Mouse (Mus musculus) lung, embryonic 15.5 days (tissue): ENCODE measurements at regions not wholly inside any gene's neighbourhood (a gene's known extent, or its start where the extent isn't known, plus 50 kb on each side); places are given as distances from the start of the nearest gene placed in this dataset.
A peak's percentile ranks its signal among the peaks of the same experiment; 100 is the strongest.

ENCODE experiments used
- ATAC-seq: fragments of 200-750 bp; cut with Nextera tagmentation; 2 replicates; pipeline ENCODE4 v1.8.0; 2017; ENCODE audit warnings: moderate number of reproducible peaks, borderline replicate concordance; ENCODE audit not compliant: low FRiP score, low TSS enrichment; ENCODE audit errors: extremely low read depth
- H3K27ac ChIP-seq: fragments of 300-500 bp; sonication (generic); 2 replicates; pipeline ENCODE4 v1.5.1; 2015; ENCODE audit warnings: moderate library complexity, mild to moderate bottlenecking, inconsistent platforms
- H3K27me3 ChIP-seq: fragments of 300-500 bp; sonication (generic); 2 replicates; pipeline ENCODE4 v1.6.1; 2015; ENCODE audit warnings: inconsistent platforms
- H3K36me3 ChIP-seq: fragments of 300-500 bp; sonication (generic); 2 replicates; pipeline ENCODE4 v1.6.1; 2015; ENCODE audit warnings: inconsistent platforms
- H3K4me1 ChIP-seq: fragments of 300-500 bp; sonication (generic); 2 replicates; pipeline ENCODE4 v1.6.1; 2015; ENCODE audit warnings: inconsistent platforms
- H3K4me2 ChIP-seq: fragments of 300-500 bp; sonication (generic); 2 replicates; pipeline ENCODE4 v1.6.1; 2015; ENCODE audit warnings: inconsistent platforms, mild to moderate bottlenecking, moderate library complexity
- H3K4me3 ChIP-seq: fragments of 300-500 bp; sonication (generic); 2 replicates; pipeline ENCODE4 v1.5.1; 2015; ENCODE audit warnings: mild to moderate bottlenecking, inconsistent platforms
- H3K9ac ChIP-seq: fragments of 300-500 bp; sonication (generic); 2 replicates; pipeline ENCODE4 v1.6.1; 2015; ENCODE audit warnings: inconsistent platforms
- H3K9me3 ChIP-seq: fragments of 300-500 bp; sonication (generic); 2 replicates; pipeline ENCODE4 v1.6.1; 2016; ENCODE audit warnings: inconsistent platforms
- WGBS: fragments of 180-500 bp; shearing (Covaris S2); methylation state at CpG from one replicate; pipeline ENCODE4 v1.1.7; 2015; 5-methylcytosine and 5-hydroxymethylcytosine counted together

DNA sequence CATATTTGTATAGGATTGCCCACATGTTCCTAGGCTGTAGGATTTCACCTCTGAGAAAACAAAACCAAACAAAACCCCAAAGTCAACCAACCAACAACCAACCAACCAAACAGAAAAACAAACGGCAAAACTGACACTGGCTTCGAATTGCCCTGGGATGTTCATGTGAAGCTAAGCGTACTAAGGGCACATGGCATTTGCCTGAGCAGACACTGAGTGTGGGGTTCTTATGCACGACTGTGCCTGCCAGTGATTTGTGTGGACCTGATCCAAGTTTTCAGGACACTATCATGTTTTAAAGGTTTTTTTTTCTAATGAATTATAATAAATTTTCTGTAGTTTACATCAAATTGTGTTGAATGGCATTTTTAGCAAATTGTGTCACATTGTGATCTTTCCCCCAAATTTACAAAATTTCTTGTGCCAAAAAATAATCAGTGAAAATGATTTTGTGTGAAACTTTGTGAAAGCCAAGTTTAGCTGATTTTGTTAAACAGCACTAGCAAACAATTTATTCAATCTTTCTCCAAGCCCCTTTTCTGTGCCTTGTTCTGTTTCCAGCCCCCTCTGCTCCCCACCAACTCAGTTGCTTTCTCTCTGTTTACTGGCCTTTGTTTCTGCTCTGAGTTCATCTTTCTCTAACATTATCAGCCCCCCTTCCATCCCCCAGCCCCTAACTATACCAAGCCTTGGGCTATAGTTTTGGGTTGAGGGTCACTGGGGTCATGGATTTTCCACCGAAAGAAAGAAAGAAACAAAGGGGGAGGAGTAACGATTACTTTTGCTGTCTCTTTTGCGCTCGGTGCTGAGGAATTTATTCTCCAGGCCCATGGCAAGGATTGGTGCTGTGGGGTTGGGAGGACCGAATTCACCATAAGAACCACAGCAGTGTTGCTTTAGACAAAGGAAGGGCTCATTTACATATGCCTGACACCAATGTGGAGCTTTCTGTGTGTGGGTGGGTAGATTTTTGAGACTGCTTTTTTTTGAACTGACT is 377.0 kb upstream of the Nr2f1 start:
- Histone ChIP-seq H3K9me3 (no peaks in the 10 kb centered on the region), H3K4me1 (no peaks in the 10 kb centered on the region), H3K4me2 (no peak overlapping the region), H3K27me3 (no peaks in the 10 kb centered on the region), H3K27ac (0 out of 2 replicates have a peak overlapping the region, but pooled peaks have one; percentile 22), H3K36me3 (no peaks in the 10 kb centered on the region), H3K4me3 (no peak overlapping the region), H3K9ac (no peak overlapping the region)
- no peak for ATAC-seq
- 51% methylated on average over 9 of the region's 9 CpGs for WGBS

DNA sequence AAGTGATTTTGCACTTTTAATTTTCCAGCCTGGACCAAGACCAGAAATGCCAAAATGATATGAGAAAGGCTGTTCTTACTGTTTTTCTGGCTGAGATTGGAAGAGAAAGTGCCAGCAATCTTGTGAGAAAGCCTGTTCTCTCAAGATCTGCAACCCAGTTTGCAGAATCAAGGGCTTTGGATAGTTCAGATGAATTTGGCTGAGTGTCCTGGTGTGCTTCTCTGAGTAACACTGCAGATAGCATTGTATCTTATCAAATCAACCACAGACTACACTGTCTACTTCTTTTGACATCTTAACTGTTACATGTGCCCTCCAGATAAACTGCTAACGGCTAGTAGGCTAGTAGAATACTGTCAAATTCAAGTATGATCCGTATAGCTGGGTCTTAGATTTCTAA is 371.5 kb upstream of the Nr2f1 start:
- Histone ChIP-seq H3K27ac (no peak overlapping the region), H3K4me1 (no peaks in the 10 kb centered on the region), H3K4me2 (no peak overlapping the region), H3K27me3 (no peaks in the 10 kb centered on the region), H3K4me3 (no peak overlapping the region), H3K9ac (no peak overlapping the region), H3K9me3 (no peaks in the 10 kb centered on the region), H3K36me3 (no peaks in the 10 kb centered on the region)
- WGBS = 65% methylated on average over 2 of the region's 2 CpGs
- no peak for ATAC-seq

DNA sequence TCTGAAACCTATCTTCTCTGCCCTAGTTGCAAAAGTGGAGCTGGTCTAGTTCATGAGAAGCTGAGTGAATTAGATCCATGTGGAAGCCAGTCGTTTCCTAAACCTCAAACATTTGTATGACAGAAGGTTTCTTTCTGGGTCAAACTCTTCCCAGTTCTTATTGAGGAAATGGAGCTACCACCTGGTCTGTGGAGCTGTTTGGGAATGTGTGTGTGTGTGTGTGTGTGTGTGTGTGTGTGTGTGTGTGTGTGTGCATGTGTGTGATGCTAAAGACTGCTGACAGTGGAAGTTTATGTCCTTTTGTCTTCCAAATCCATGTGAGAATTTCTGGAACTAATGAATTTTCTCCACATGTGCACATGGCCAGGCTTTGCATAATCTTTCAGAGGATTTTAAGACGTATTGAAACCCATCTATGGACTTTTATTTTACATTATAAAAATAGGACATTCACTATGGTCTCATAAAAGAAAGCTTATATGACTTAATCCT is 324.9 kb upstream of the Nr2f1 start:
- 64% methylated on average over 2 of the region's 2 CpGs for WGBS
- H3K27ac ChIP-seq = no peak overlapping the region
- no peaks in the 10 kb centered on the region for H3K36me3 ChIP-seq
- H3K9ac ChIP-seq = no peak overlapping the region
- ATAC-seq = no peak
- H3K4me3 ChIP-seq = no peak overlapping the region
- H3K27me3 ChIP-seq = no peaks in the 10 kb centered on the region
- no peaks in the 10 kb centered on the region for H3K4me1 ChIP-seq
- H3K9me3 ChIP-seq = no peaks in the 10 kb centered on the region
- no peak overlapping the region for H3K4me2 ChIP-seq

DNA sequence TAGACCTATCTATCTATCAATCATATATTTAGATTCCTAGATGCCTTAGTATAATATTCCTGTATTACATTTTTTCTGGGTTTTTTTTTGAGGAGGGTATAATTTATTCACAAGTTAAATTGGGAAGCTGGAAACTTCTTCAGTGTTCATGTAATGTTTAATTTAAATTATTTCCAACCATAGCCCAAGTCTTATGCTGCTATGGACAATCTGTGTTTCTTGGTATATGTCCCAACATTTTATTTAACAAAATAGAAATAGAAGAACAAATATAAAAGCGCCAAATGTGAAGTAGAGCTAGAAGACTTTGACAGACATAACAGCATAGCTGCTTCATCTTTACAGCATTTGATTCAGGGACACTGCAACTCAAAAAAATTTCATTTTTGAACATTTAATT is 321.2 kb upstream of the Nr2f1 start:
- ATAC-seq = no peak
- no peak overlapping the region for H3K4me3 ChIP-seq
- WGBS = 85% methylated on average over 1 of the region's 1 CpGs
- H3K9ac ChIP-seq = no peak overlapping the region
- H3K9me3 ChIP-seq = no peaks in the 10 kb centered on the region
- no peak overlapping the region for H3K27ac ChIP-seq
- no peaks in the 10 kb centered on the region for H3K4me1 ChIP-seq
- H3K27me3 ChIP-seq = no peaks in the 10 kb centered on the region
- H3K36me3 ChIP-seq = no peaks in the 10 kb centered on the region
- no peak overlapping the region for H3K4me2 ChIP-seq

DNA sequence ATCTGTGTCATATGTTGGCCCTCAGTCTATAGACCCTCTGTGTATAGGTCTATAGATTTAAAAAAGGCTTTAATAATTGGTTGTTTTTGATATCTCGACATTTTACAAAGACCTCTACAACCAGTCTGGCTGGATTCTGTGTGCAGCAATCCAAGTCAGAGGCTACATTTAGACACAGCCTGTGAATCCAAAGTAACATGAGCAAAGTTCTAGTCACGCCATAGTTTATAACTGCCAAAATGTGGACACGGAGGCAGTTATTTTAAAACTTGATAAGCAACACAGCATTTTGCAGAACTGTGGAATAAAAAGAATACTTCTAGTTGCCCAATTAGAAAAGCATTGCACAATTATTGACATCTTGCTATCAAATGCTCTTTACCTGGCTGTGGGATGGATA is 320.6 kb upstream of the Nr2f1 start:
- no peak for ATAC-seq

DNA sequence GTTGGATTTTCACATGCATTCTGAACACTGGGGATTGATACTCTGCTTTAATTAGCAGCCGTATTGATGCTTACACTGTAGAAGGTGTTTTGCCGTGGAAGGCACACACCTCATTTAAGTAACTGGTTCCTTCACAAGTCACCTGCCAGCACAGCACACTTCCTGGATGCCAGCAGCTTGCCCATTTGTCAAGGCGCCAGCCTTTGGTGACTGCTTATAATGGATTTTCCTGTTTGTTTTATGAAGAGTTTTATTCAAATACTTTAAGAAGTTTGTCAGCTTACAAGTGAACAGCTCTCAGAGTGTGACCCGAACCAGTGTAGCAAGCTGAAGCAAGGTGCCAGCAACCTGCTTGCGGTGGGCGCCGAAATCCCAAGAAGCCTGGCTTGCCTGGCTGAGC is 301.0 kb upstream of the Nr2f1 start:
- H3K27me3 ChIP-seq = no peaks in the 10 kb centered on the region
- no peak for ATAC-seq
- H3K9me3 ChIP-seq = no peaks in the 10 kb centered on the region
- H3K27ac ChIP-seq = no peak overlapping the region
- WGBS = 59% methylated on average over 7 of the region's 7 CpGs
- H3K9ac ChIP-seq = no peak overlapping the region
- no peaks in the 10 kb centered on the region for H3K4me1 ChIP-seq
- no peak overlapping the region for H3K4me3 ChIP-seq
- H3K36me3 ChIP-seq = no peaks in the 10 kb centered on the region
- no peak overlapping the region for H3K4me2 ChIP-seq

More for the DNA sequence above, 320.6 kb upstream of the Nr2f1 start:
- H3K4me2 ChIP-seq = no peak overlapping the region
- H3K4me1 ChIP-seq = no peaks in the 10 kb centered on the region
- 76% methylated on average over 3 of the region's 3 CpGs for WGBS
- H3K27ac ChIP-seq = no peak overlapping the region
- no peaks in the 10 kb centered on the region for H3K36me3 ChIP-seq
- no peak overlapping the region for H3K9ac ChIP-seq
- no peaks in the 10 kb centered on the region for H3K9me3 ChIP-seq
- H3K4me3 ChIP-seq = no peak overlapping the region
- no peaks in the 10 kb centered on the region for H3K27me3 ChIP-seq

DNA sequence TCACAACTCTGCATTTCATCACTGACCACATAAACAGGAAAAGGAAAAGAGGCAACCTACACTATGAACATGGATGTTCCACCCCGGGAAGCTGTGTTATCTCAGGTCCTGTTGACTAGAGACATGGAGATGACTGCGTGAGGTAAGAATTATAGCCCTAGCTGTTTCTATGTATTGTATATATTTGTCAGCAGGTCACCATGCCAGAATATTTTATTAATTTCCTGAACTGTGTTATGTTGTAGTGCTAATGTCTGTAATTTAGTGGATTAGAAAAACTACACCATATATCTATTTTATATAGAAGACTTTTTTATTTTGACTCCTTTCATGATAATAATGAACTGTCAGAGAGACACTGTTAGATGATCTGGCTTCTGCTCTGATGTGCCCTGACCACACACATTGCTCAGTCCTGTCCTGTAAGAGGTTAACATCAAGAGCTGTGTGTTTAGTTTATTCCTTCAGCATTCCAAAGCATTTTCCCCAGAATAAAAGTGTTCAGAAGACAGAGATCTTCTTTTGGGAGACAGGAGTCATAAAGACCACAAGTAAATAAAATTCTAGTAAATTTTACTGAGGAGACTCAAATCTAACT is 284.3 kb upstream of the Nr2f1 start:
- no peaks in the 10 kb centered on the region for H3K9me3 ChIP-seq
- H3K27ac ChIP-seq = no peak overlapping the region
- 22% methylated on average over 2 of the region's 2 CpGs for WGBS
- H3K36me3 ChIP-seq = no peaks in the 10 kb centered on the region
- H3K4me3 ChIP-seq = no peak overlapping the region
- peaks cover 11% of the 10 kb centered on the region for H3K4me1 ChIP-seq
- H3K4me2 ChIP-seq = peak overlapping the region; percentile 41; the same call in 1 of the 2 replicates
- ATAC-seq = no peak; the same call in 1 of the 2 replicates
- H3K27me3 ChIP-seq = no peaks in the 10 kb centered on the region
- H3K9ac ChIP-seq = no peak overlapping the region

DNA sequence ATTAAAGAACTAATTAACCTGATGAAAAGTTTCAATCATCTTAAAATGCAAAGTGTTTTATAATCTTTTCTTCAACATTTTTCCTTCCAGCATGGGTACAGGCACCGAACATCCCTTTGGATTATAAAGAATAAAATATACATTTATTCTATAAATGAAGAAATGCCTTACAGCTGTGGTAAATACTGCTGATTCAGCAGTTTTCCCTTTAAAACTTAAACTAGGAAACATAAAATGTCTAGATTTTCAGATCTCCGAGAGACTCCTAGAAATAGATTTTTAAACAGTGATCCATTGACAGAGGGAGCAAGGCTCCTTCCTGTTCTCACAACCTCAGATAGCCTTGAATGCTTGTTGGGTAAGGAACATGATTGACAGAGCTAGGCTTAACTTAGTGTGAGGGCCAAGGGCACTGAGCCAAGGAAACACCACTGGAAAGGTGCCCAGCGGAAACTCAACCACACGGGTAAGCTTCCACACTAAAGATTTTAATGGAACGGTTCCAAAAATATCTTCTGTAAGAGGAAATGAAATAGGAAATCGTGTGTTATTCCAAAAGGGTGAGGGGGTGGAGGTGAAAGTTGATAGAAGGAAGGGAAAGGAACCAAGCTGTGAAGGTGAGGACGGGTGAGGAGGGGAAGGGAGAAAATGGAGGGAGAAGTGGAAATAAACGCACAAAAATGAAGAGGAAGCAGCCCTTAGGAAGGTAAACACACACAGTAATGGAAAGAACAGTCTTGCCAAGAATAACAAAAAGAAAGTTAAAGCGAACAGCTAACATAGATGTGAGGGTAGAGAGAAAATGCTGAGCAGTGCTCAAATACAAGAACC is 283.6 kb upstream of the Nr2f1 start:
- Histone ChIP-seq H3K9me3 (no peaks in the 10 kb centered on the region), H3K9ac (no peak overlapping the region), H3K4me3 (0 out of 2 replicates have a peak overlapping the region, but pooled peaks have one; percentile 12), H3K27me3 (no peaks in the 10 kb centered on the region), H3K4me1 (peaks cover 11% of the 10 kb centered on the region), H3K36me3 (no peaks in the 10 kb centered on the region), H3K4me2 (peak overlapping the region; percentile 41), H3K27ac (peak overlapping the region; percentile 43; the same call in 1 of the 2 replicates)
- ATAC-seq = peak; percentile 83; the same call in 1 of the 2 replicates
- 22% methylated on average over 9 of the region's 9 CpGs for WGBS

DNA sequence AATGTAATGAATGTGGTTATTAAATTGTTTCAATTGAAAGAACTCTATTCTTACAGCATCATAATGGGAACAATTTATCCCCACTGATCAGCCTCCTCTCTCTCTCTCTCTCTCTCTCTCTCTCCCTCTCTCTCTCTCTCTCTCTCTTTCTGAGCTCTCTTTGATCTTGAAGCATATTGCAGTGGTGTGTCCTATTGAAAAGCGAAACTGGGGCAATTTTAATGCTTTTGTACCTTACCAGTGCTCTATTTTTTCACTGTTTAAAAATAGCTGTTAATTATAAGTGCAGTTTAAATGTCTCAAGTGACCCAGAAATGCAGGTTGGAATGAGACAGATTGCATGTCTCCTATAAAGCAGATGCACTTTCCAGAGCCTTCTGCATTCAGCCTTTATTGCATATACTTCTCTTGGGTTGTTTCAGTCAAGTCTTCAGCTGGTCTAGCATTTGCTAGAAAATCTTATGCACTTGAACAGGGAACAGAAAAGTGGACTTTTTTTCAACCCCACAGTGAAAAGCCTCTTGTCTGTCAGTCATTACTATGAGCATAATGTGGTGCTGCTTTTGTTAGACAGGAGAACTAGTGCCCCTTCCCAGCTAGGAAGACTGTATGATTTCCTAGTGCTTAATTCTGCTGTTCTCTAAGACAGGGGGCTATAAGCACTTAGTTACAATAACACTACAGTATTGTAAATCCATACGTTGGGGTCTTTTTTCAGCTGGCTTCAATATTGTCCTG is 251.9 kb upstream of the Nr2f1 start:
- WGBS = 73% methylated on average over 2 of the region's 2 CpGs
- ATAC-seq = no peak
- H3K36me3 ChIP-seq = no peaks in the 10 kb centered on the region

DNA sequence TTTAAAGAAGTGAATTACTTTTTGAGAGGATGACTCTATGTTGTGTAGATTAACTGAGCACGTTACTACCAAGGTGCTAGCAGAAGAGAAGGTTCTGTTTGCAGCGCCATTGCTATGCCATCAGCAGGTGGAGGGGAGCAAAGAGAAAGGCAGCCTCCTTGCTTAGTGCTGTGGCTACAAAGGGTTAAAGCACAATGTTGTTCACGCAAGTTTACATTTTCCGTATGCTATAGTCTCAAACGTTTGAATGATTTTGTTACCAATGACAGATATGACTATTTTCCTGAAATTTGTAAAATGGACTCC is 247.1 kb upstream of the Nr2f1 start:
- no peak overlapping the region for H3K9ac ChIP-seq
- H3K27ac ChIP-seq = no peak overlapping the region
- H3K27me3 ChIP-seq = no peaks in the 10 kb centered on the region
- peaks cover 8% of the 10 kb centered on the region; the same call in 1 of the 2 replicates for H3K4me1 ChIP-seq
- no peaks in the 10 kb centered on the region for H3K36me3 ChIP-seq
- H3K4me3 ChIP-seq = no peak overlapping the region
- ATAC-seq = no peak
- WGBS = 61% methylated on average over 5 of the region's 5 CpGs
- H3K4me2 ChIP-seq = no peak overlapping the region
- H3K9me3 ChIP-seq = no peaks in the 10 kb centered on the region

More for the DNA sequence above, 251.9 kb upstream of the Nr2f1 start:
- Histone ChIP-seq H3K9me3 (no peaks in the 10 kb centered on the region), H3K27me3 (no peaks in the 10 kb centered on the region), H3K4me1 (no peaks in the 10 kb centered on the region), H3K9ac (no peak overlapping the region), H3K27ac (no peak overlapping the region), H3K4me2 (no peak overlapping the region), H3K4me3 (no peak overlapping the region)
